Mouse (Mus musculus) neutrophil, adult 59 days (primary cell): ENCODE data around the gene Gm10334. TPM values are rescaled to one million over a fixed set of nuclear protein-coding genes. Genes with fewer than 3 reads are reported as not detected.

Source experiments
- total RNA-seq, 2 experiments: library from RNA; stranded (reverse); gene quantifications; 1 replicate in 1 of 2; 2 replicates in 1 of 2; pipeline ENCODE4 v1.2.4; 2023

Gene Gm10334
- total RNA-seq, result not detected

DNA sequence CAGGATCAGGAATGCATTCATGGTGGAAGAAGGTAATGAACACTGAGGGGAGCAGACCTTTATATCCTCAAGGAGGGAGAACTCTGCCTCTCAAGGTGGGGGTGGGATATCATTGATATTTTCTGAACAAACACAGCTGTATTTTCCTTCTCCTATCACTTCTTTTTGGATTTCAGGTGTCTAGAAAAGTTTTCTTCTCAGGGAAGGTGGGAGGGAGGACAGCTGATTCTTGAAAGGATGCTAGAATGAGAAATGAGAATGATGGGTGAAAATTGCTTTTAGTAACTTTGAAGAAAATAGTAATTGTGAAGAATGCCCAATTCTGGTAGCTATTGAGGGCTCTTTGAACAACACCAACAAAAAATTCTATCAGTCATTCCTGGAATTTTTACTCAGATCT, at the start of gene Gm10334:
Gene Gm10334 (minus strand): TSS at position 101 of the 400 bp plus-strand sequence.

DNA sequence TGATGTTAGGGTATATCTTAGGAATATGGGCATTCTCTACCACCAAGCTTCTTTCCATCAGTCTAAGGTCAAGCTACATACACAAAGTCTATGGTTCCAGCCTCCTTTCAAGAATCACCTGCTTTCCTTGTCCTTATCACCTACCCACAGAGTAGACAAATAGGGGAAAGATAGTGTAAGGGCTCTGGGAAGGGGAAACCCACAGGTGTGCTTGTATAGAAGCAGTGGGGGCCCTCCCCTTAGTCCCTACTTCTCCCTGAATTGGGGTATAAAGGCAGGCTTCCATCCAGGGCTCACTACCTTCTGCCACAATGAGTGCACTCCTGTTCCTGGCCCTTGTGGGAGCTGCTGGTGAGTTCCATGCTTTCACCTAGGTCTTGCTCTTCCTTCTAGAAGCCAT, 12.7 kb upstream of the Gm10334 start, which contains the start of gene Prss1:
Gene Prss1 (plus strand): TSS at position 301 of the 400 bp plus-strand sequence.

Other genes starting within 250 kb of the Gm10334 start
- gene Try4, start 143.9 kb downstream of the Gm10334 start, total RNA-seq, result not detected
- not detected for gene Try5, start 129.3 kb downstream of the Gm10334 start, total RNA-seq
- not detected for gene Try10, start 92.0 kb downstream of the Gm10334 start, total RNA-seq
- not detected for gene Prss3, start 68.5 kb downstream of the Gm10334 start, total RNA-seq
- gene Gm5771, start 53.8 kb downstream of the Gm10334 start, total RNA-seq, result not detected
- not detected for gene Prss1, start 12.8 kb upstream of the Gm10334 start, total RNA-seq
- not detected for gene Prss2, start 75.6 kb upstream of the Gm10334 start, total RNA-seq
- under 1 TPM in 1 of 2 experiments, not detected in 1; 0.22 TPM for gene Ephb6, start 159.3 kb upstream of the Gm10334 start, total RNA-seq
- gene Trpv6, start 190.3 kb upstream of the Gm10334 start, total RNA-seq, result not detected
- not detected for gene Trpv5, start 234.6 kb upstream of the Gm10334 start, total RNA-seq
- not detected for gene Llcfc1, start 238.3 kb upstream of the Gm10334 start, total RNA-seq